Mouse (Mus musculus) adipocyte (in vitro differentiated cells): ENCODE measurements at regions not wholly inside any gene's neighbourhood (a gene's known extent, or its start where the extent isn't known, plus 50 kb on each side); places are given as distances from the start of the nearest gene placed in this dataset.

Experiments used
- DNase-seq: peaks from one replicate; pipeline ENCODE4 v3.0.0-alpha.2; 2016; ENCODE audit warnings: low spot score

- no peak for DNase-seq
These were observed 206.3 kb downstream of the Rpl10-ps3 start for GRCm38 (mm10) chr9:50138341-50138978.

DNA sequence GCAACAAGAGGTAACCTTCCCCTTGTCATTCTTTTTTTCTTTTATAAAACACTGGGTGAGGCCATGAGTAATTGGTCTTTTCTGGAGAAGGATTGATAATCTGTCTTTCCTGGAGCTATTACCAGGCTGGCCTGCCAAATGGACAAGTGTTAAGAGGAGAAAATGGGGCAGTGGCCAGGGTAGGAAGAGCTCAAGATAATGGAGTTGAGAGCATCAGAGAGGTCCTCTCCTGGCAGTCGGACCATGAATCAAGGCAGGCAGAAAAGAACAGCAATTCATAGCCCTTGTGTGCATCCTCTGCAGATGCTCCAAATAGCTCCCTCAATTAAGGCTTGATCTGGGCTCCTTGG, 208.2 kb downstream of the Rpl10-ps3 start:
- no peak for DNase-seq

- DNase-seq: no peak
These were observed 208.7 kb downstream of the Rpl10-ps3 start for GRCm38 (mm10) chr9:50135939-50136635.

- DNase-seq: no peak
These were observed 220.5 kb downstream of the Rpl10-ps3 start for GRCm38 (mm10) chr9:50124241-50124640.

- DNase-seq: peak; percentile 52
These were observed 223.8 kb downstream of the Rpl10-ps3 start for GRCm38 (mm10) chr9:50120820-50121599.

DNA sequence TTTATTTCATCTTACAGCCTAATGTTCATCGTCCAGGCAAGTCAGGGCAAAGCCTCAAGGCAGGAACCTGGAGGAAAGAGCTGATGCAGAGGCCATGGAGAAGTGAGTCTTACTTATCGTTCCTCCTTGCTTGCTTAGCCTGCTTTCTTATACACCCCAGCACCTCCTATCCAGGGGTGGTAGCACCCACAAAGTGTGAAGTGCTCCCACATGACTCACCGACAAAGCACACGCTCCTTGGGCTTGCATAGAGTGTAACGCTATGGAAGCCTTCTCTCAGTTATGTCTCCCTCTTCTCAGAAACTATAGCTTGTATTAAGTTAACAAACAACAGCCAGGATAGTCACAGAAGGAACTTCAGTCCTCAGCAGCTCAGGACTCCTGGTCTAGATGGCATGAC, 225.4 kb downstream of the Rpl10-ps3 start:
- DNase-seq: no peak

- no peak for DNase-seq
These were observed 226.2 kb downstream of the Rpl10-ps3 start for GRCm38 (mm10) chr9:50118578-50118977.

GRCm38 (mm10) chr9:50106551-50106950, 238.2 kb downstream of the Rpl10-ps3 start:
- no peak for DNase-seq

DNA sequence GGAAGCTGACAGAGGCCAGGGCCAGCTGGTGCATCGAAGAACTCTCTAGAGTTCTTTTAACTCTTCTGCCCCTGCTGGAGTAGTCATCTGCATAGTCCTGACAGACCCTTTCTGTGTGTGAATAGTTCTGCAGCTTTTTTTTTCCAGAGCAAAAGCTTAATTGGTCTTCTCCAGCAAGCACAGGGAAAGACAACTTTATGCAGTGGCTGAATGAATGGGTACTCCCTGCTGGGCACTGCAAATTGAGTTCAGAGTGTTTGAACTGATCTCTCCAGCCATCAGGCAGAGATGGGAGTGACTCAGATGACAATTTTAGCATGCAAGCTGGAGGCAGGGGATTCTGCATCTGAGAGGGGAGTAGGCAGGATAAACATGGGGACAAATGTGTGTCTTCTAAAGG, 242.0 kb downstream of the Rpl10-ps3 start:
- no peak for DNase-seq

DNA sequence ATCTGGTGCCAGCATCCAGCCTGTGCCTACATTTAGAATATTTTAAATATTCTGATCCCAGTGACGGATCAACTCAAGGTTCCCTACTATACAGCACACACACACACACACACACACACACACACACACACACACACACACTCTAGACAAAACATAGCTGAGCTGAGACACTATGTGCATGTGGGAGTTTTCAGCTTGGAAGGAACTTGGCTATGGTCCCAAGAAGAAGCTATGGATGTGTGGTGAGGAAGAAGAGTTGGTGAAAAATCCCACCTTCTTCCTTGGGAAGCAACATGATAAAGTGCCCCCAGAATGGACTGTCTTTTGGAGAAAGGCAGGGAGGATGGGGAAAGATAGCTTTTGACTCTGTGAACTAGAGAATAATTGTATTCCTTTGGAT, 243.7 kb downstream of the Rpl10-ps3 start:
- no peak for DNase-seq

GRCm38 (mm10) chr9:50090968-50091367, 253.8 kb downstream of the Rpl10-ps3 start:
- DNase-seq: no peak

GRCm38 (mm10) chr9:50089916-50090315, 254.9 kb downstream of the Rpl10-ps3 start:
- no peak for DNase-seq

GRCm38 (mm10) chr9:50080205-50080604, 264.6 kb downstream of the Rpl10-ps3 start:
- DNase-seq: no peak

DNA sequence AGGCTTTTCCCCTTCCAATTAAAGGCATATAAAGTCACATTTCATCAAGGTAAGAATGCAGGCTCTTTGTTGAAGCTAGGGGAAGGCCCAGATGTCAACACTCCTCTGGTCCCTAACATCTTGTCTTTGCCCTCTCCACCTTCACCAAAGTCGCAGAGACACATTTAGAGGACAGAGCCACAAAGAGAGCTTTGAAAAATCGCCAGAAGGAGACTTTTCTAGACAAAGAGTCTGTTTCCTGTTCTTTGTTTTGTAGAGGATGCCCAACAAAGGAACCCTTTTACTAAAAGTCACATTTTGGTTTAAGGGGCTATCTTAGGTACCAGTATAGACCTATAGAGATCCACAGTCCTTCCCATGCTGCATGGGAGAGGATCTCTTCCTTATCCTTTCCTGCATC, 269.9 kb upstream of the Ncam1 start:
- no peak for DNase-seq

- DNase-seq: no peak
These were observed 269.1 kb upstream of the Ncam1 start for GRCm38 (mm10) chr9:50067729-50068225.

DNA sequence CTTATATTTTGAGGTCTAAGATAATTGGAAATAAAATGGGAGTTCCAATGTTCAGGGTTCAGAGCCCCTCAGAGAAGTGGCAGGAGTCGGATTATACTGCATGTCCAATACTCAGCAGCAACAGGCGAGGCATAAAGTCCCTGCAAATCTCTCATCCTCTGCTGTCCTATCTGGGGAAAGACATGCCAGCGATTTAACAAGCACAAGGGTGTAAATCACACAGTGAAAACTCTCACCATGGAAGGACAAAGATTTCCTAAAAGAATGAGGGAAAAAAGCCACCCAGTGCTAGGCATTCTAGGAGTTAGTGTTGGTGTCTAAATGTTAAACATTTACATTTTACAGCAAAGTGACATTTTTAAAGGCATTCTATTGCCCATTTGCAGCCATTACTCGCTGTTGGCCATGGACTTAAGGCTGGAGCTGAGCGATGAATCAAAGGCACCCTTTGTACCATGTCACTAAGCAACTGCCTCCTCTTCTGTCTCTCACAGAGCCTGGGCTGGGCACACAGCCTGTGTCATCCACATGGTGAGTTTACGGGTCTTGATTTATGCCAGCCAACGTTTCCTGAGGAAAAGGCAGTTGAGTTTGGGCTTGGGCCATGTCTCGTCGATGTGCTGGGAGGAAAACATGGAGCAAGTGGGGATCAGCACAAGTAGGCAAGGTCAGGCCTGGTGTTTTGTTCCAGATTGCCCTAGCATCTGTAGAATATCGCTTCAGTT, 265.9 kb upstream of the Ncam1 start:
- no peak for DNase-seq

DNA sequence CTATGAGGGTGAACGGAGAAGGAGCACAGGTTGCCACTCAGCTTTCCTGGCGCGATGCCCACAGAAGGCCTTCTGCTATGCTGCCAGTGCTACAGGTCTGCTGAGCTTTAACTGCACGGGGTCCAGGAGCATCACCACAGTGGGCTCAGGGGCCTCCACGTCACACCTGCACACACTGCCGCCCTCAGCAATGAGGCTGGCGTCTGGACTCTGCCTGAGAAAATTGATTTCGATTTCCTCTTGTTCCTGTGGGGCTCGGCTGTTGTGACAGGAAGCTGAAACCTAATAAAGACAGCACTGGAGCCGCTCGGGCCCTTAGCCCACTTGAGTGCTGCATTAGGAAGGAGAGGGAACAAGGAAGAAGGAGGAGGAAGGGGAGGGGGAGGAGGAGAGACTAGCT, 239.5 kb upstream of the Ncam1 start:
- no peak for DNase-seq

DNA sequence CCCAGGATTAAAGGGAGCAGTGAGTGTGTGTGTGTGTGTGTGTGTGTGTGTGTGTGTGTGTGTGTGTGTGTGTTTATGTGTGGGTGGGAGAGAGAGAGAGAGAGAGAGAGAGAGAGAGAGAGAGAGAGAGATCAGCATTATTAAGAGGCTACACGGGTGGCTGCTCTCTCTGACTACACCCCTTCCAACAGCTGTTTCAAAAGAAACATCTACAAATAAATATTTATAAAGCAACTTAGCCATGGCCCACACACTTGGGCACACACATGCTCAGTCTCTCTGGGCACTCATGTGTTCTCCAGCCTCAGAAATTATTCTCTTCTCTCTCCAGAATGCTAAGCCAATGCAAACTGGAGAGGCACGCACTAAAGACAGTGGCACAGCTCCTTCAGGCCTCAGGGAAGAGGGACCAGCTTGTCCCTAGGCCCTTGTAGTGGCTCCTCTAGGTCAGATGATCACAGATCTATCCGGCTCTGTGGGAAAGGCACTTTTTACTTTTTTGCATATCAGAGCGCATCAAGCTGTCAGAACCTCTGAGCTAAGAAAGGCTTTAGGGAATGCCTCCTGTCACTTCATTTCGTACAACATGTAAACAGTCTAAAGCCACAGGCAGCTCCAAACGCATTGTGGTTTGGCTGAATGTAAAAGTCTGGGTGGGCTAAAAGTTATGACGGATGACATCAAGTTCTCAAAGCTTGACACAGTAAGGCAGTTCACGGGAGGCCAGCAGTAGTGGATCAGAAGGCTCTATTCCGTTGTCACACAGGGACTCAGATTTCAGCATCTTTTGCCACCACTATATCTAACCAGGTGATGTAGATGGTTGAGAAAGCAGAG, 233.8 kb upstream of the Ncam1 start:
- DNase-seq: no peak

- DNase-seq: no peak
These were observed 232.6 kb upstream of the Ncam1 start for GRCm38 (mm10) chr9:50031318-50031717.

DNA sequence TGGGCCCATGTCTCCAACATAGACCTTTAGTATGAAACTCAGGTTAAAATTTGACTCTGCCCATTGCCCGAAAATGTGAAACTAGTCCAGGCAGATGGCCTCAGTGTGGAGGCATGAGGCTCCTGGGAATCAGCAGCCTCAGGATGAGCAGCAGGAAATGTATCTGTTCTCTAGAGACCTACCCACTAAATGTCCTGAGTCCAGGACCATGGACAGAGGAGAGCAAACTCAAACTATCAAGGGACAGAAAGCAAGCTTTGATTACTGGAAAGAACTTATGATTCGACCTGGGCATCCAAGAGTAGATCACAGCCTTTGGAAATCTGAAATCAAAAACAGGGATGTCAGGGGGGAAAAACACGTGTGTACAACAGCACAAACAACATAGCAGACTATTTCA, 230.3 kb upstream of the Ncam1 start:
- peak; percentile 68 for DNase-seq

DNA sequence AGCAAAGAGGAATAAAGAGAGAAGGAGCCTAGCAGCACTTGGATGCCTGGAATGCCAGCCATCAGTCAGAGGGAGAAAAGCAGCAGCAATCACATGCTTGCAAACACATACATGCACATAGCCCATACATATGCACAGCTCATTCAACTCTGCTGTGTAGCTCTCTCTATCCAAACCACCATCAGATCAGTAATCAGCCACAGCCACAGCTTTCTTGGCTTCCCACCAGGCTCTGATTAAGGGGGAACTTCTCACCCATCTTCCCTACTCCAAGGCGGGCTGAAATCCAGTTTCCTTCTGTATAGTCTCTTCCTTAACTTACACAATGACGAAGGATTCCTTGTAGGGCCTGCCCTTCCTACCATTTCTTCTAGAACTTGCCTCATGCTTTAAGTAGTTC, 229.8 kb upstream of the Ncam1 start:
- DNase-seq: no peak
